Mouse (Mus musculus) spleen, embryonic (tissue): ENCODE measurements around the gene Avil.

Experiments used
- CTCF ChIA-PET: fragments of 350-600 bp; sonication (Branson Sonifier 250); formaldehyde crosslinking; loops from one replicate; lab custom pipeline; 2022; lab: Charles Lee

Avil gene

DNA sequence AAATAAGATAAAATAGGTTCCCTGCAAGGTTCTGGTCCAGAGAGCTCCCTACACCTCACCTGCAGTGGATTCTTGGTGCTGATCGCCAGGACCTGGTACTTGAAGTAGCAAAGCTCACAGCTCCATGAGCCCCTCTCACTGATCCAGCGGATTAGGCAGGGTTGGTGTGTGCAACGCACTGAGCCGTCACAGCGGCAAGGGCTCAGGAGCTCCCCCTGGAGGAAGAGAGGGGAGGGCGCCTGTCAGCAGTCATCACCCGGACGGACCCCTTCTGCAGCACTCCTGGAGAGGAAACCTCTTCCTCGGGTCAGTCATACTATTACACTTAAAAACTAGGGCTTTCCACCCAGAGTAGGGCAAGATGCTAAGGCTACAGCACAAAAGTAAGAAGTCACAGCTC lies 57.7 kb downstream of the Avil start:
- CTCF ChIA-PET: no interaction called here

DNA sequence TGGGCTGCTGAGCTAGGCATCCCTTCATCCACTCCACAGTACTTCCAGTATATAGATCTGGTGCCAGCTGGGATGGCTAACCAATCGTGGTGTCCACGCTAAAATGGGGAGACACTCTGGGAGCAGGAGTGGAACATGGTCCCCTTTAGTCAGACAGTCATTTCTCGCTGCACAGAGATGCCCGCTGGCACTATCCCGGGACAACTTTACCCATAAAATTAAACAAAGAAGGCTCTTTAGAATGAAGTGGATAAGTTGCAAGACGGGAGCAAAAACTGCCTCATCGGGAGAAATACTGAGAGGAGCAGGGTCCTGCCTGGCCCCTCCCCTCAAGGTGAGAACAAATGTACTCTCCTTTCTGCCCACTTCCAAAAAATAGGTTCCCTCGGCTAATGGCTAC lies 58.2 kb downstream of the Avil start:
- CTCF ChIA-PET: interaction anchor here (0.8 kb wide), 1 partner anchor 553 kb away, joined by 3 read pairs; no protein-coding TSS in a partner anchor

DNA sequence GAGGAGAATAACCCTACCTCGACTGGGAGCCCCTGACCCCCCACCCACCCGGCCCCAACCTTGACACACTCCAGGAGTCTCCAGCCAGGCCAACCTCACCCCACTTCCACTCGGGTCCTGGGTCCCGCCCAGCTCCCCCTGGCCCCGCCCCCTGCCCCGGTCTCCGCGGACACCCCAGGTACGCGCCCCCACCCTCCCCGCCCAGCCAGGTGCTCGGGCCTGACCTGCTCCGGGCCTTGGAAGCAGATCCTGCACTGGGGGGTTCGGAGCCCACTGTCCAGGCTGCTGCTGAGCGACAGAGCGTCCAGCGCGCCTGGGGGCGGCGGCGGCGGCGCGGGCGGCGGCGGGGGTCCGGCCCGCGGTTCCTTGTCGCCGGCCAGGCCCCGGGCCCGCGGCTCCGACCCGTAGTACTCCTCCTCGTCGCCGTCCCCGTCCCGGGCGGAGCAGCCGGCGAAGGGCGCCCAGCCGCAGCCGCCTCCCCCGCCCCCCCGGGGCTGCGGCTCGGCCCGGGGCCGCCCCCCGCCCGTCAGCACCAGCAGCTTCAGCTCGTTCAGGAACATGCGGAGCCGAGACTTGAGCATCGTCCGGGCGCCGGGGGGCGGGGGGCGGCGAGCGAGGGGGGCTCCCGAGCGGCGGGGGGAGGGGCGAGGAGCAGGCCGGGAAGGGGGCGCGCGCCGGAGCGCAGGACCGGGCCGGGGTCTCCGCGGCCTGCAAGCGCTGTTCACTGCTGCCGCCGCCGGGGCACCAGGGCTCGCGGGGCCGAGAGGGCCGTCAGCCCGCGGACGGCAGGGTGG lies 58.9 kb downstream of the Avil start:
- CTCF ChIA-PET: interaction anchor here (0.8 kb wide), 1 partner anchor 554 kb away, joined by 3 read pairs; no protein-coding TSS in a partner anchor

GRCm38 (mm10) chr10:127059968-127060916 lies 59.7 kb downstream of the Avil start, which contains the start of gene March9:
Gene March9, minus strand, starts transcription at chr10:127060184.
- CTCF ChIA-PET: no interaction called here

DNA sequence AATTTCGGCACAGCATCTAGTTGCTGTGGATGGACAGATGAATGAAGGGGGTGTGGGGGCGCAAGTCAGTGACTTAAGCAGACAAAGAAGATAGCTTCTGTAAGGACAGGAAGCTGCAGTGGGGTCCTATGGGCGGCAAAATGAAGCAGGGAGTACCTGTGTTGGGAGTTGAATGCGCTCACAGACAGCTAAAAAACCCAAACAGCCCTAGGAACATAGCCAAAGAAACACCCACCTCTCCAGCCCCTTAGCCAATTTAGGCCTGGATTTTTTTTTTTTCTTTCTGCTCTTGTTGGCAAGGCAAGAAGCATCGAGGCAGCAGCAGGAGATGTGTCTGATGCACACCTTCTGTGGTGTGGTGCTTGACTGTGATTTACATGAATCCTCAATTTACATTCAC lies 60.6 kb downstream of the Avil start:
- CTCF ChIA-PET: no interaction called here

DNA sequence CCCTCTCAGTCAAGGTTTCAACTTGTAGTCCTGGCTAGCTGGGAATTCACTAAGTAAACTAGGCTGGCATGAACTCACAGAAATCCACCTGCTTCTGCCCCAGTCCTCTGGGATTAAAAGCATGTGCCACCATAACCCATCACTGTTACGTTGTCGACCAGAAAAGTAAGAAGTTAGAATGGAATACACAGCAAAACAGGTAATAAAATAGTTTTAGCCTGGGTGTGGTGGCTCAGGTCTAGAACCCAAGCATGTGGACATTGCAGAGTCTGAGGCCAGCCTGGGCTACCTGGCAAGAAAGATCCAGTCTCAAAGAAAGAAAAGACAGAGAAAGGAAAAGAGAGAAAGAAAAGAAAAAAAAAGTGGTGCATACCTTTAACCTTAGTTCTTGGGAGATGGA lies 61.0 kb downstream of the Avil start:
- CTCF ChIA-PET: no interaction called here

GRCm38 (mm10) chr10:127062101-127062500 lies 61.6 kb downstream of the Avil start:
- CTCF ChIA-PET: interaction anchor here (0.7 kb wide), 1 partner anchor 62 kb away, joined by 3 read pairs; no protein-coding TSS in a partner anchor

GRCm38 (mm10) chr10:127062503-127062902 lies 62.0 kb downstream of the Avil start:
- CTCF ChIA-PET: interaction anchor here (0.7 kb wide), 1 partner anchor 62 kb away, joined by 3 read pairs; no protein-coding TSS in a partner anchor

- CTCF ChIA-PET: no interaction called here
Observed at GRCm38 (mm10) chr10:127063239-127063872, 62.8 kb downstream of the Avil start, which contains the start of gene Cdk4. Gene Cdk4, plus strand, starts transcription at chr10:127063534.

GRCm38 (mm10) chr10:127063913-127064870 lies 63.7 kb downstream of the Avil start:
- CTCF ChIA-PET: no interaction called here

DNA sequence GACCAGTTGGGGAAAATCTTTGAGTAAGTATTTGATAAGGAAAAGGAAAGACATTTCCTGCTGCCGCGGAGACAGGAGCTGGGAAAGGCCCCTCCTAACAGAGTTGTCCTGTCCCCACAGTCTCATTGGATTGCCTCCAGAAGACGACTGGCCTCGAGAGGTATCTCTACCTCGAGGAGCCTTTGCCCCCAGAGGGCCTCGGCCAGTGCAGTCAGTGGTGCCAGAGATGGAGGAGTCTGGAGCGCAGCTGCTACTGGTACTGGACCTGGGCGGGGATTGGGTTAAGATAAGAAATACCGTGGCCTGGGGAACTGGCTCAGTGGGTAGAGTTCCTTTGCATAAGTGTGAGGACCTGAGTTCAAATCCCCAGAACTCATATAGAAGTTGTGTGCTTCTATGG lies 65.5 kb downstream of the Avil start:
- CTCF ChIA-PET: no interaction called here

GRCm38 (mm10) chr10:127066519-127067018 lies 66.1 kb downstream of the Avil start:
- CTCF ChIA-PET: no interaction called here

DNA sequence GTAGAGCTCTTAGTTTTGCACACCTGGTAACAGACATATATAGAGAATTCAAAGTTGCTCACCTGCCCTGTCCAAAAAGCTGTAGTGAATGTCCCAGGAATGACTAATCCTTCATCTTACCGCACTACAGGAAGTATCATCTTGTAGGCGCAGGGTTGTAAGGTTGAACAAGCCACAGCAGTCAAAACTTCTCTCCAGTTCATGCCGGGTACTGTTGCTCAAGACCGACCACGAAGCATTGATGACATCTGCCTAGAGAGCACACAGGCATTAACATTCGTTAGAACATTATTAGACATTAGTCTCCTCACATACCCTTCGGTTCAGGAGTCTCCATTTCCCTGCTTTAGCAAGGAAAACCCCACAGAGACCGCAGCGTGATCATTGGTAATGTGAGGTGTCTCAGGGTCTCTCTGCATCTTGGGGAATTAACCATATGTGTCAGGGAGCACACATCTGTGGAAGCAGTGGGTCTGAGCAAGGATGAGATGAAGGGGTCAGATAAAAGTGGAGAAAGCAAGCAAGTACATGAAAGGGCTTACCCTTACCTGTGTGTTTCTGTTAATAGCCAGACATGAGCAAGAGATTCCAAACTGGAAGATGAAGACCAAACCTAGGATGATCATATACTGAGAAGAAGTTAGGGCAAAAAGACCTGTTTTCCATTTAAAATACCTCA lies 68.0 kb downstream of the Avil start:
- CTCF ChIA-PET: no interaction called here

- CTCF ChIA-PET: interaction anchor here (0.6 kb wide), 2 partner anchors 17 to 144 kb away, joined by 5 to 8 read pairs; no protein-coding TSS in a partner anchor
Observed at GRCm38 (mm10) chr10:127069281-127070189, 69.0 kb downstream of the Avil start.
